Mouse (Mus musculus) heart, embryonic 13.5 days (tissue): ENCODE measurements around the gene Prpf39. TPM values are rescaled to one million over a fixed set of nuclear protein-coding genes. Genes with fewer than 3 reads are reported as not detected.

Experiments
- ATAC-seq: fragments of 200-750 bp; cut with Nextera tagmentation; 2 replicates; pipeline ENCODE4 v1.8.0; 2017; ENCODE audit warnings: moderate TSS enrichment; ENCODE audit not compliant: insufficient number of reproducible peaks, low FRiP score, low TSS enrichment; ENCODE audit errors: extremely low read depth
- H3K27ac ChIP-seq: fragments of 300-500 bp; sonication (generic); replicated peaks from 2 replicates; pipeline ENCODE4 v1.5.1; 2015; ENCODE audit warnings: moderate library complexity, mild to moderate bottlenecking, inconsistent platforms
- H3K27me3 ChIP-seq: fragments of 300-500 bp; sonication (generic); replicated peaks from 2 replicates; pipeline ENCODE4 v1.6.1; 2015; ENCODE audit warnings: mild to moderate bottlenecking, inconsistent platforms
- H3K36me3 ChIP-seq: fragments of 300-500 bp; sonication (generic); 2 replicates; pipeline ENCODE4 v1.6.1; 2015; ENCODE audit warnings: mild to moderate bottlenecking, inconsistent platforms
- H3K4me1 ChIP-seq: fragments of 300-500 bp; sonication (generic); 2 replicates; pipeline ENCODE4 v1.6.1; 2015; ENCODE audit warnings: inconsistent platforms
- H3K4me2 ChIP-seq: fragments of 300-500 bp; sonication (generic); 2 replicates; pipeline ENCODE4 v1.6.1; 2015; ENCODE audit warnings: inconsistent platforms, mild to moderate bottlenecking, moderate library complexity
- H3K4me3 ChIP-seq: fragments of 300-500 bp; sonication (generic); 2 replicates; pipeline ENCODE4 v1.5.1; 2015; ENCODE audit warnings: moderate library complexity, mild to moderate bottlenecking, inconsistent platforms
- H3K9ac ChIP-seq: fragments of 300-500 bp; sonication (generic); 2 replicates; pipeline ENCODE4 v1.6.1; 2015; ENCODE audit warnings: inconsistent platforms, mild to moderate bottlenecking, moderate library complexity
- H3K9me3 ChIP-seq: fragments of 300-500 bp; sonication (generic); 2 replicates; pipeline ENCODE4 v1.6.1; 2016; ENCODE audit warnings: inconsistent platforms
- WGBS: fragments of 180-500 bp; shearing (Covaris S2); methylation state at CpG from one replicate; pipeline ENCODE4 v1.1.7; 2015; ENCODE audit warnings: mixed read lengths; 5-methylcytosine and 5-hydroxymethylcytosine counted together
- polyA plus RNA-seq: library from polyadenylated mRNA; unstranded; fragments of >200 nt; fragmentation: Nextera tagmentation; extraction: Ambion mirVana; gene quantifications from 2 replicates; pipeline ENCODE4 v1.2.1, GENCODE M21; 2015

Gene Prpf39
- polyA plus RNA-seq = 28.1 and 31.8 TPM in 2 replicates

GRCm38 (mm10) chr12:65036190-65036870 is at the start of gene Prpf39:
TSS of gene Prpf39 (plus strand) at chr12:65036333.
- Histone ChIP-seq H3K9ac (peak within 1 kb of the TSS; percentile 96), H3K36me3 (peaks cover 2% of the 10 kb centered on the region; the same call in 1 of the 2 replicates), H3K4me3 (peak within 1 kb of the TSS; percentile 88), H3K4me2 (peak within 1 kb of the TSS; percentile 78), H3K27me3 (no peaks in the 10 kb centered on the region), H3K9me3 (no peaks in the 10 kb centered on the region), H3K4me1 (peaks cover 28% of the 10 kb centered on the region), H3K27ac (peak within 1 kb of the TSS; percentile 86)
- WGBS = under 1% methylated on average over 65 of the region's 65 CpGs
- peak; percentile 90 for ATAC-seq

GRCm38 (mm10) chr12:65007725-65008124 is 28.4 kb upstream of the Prpf39 start:
- Histone ChIP-seq H3K9me3 (no peaks in the 10 kb centered on the region), H3K9ac (no peak overlapping the region), H3K4me1 (no peaks in the 10 kb centered on the region), H3K27ac (no peak overlapping the region), H3K27me3 (no peaks in the 10 kb centered on the region), H3K36me3 (peaks cover 83% of the 10 kb centered on the region), H3K4me3 (no peak overlapping the region), H3K4me2 (no peak overlapping the region)
- 90% methylated on average over 3 of the region's 3 CpGs for WGBS
- ATAC-seq = no peak

GRCm38 (mm10) chr12:65022842-65023241 is 13.3 kb upstream of the Prpf39 start:
- ATAC-seq = no peak
- H3K9ac ChIP-seq = no peak overlapping the region
- 96% methylated on average over 6 of the region's 6 CpGs for whole genome bisulfite sequencing

GRCm38 (mm10) chr12:65035839-65036189 is 319 bp upstream of the Prpf39 start:
- H3K9ac ChIP-seq = peak overlapping the region; percentile 96
- no peaks in the 10 kb centered on the region for H3K9me3 ChIP-seq
- no peak for ATAC-seq
- peaks cover 28% of the 10 kb centered on the region for H3K4me1 ChIP-seq
- peak overlapping the region; percentile 78 for H3K4me2 ChIP-seq
- no peaks in the 10 kb centered on the region for H3K27me3 ChIP-seq
- WGBS = 49% methylated on average over 8 of the region's 8 CpGs
- peaks cover 2% of the 10 kb centered on the region; the same call in 1 of the 2 replicates for H3K36me3 ChIP-seq
- peak overlapping the region; percentile 88 for H3K4me3 ChIP-seq
- peak overlapping the region; percentile 86; the same call in 1 of the 2 replicates for H3K27ac ChIP-seq

More at GRCm38 (mm10) chr12:65022842-65023241, 13.3 kb upstream of the Prpf39 start:
- Histone ChIP-seq H3K4me2 (no peak overlapping the region), H3K9me3 (no peaks in the 10 kb centered on the region), H3K27me3 (no peaks in the 10 kb centered on the region), H3K4me3 (no peak overlapping the region), H3K27ac (no peak overlapping the region), H3K4me1 (no peaks in the 10 kb centered on the region), H3K36me3 (peaks cover 35% of the 10 kb centered on the region)

- H3K4me1 ChIP-seq = peaks cover 28% of the 10 kb centered on the region
- peak overlapping the region; percentile 78 for H3K4me2 ChIP-seq
- no peaks in the 10 kb centered on the region for H3K27me3 ChIP-seq
- no peaks in the 10 kb centered on the region for H3K9me3 ChIP-seq
- no peak for ATAC-seq
- peak overlapping the region; percentile 88 for H3K4me3 ChIP-seq
- peak overlapping the region; percentile 96 for H3K9ac ChIP-seq
- 12% methylated on average over 18 of the region's 18 CpGs for WGBS
- H3K36me3 ChIP-seq = peaks cover 5% of the 10 kb centered on the region
- H3K27ac ChIP-seq = peak overlapping the region; percentile 86; the same call in 1 of the 2 replicates
Measured at GRCm38 (mm10) chr12:65036892-65037545, 886 bp downstream of the Prpf39 start.

- 21% methylated on average over 4 of the region's 4 CpGs for WGBS
- Histone ChIP-seq H3K4me3 (peak overlapping the region; percentile 88), H3K36me3 (peaks cover 11% of the 10 kb centered on the region), H3K4me2 (peak overlapping the region; percentile 78), H3K27ac (no peak overlapping the region), H3K9me3 (no peaks in the 10 kb centered on the region), H3K9ac (peak overlapping the region; percentile 96), H3K4me1 (peaks cover 28% of the 10 kb centered on the region), H3K27me3 (no peaks in the 10 kb centered on the region)
- no peak for ATAC-seq
Measured at GRCm38 (mm10) chr12:65037546-65037937, 1.4 kb downstream of the Prpf39 start.

GRCm38 (mm10) chr12:65048799-65049198 is 12.7 kb downstream of the Prpf39 start:
- Histone ChIP-seq H3K4me1 (no peaks in the 10 kb centered on the region), H3K4me3 (no peak overlapping the region), H3K9me3 (no peaks in the 10 kb centered on the region), H3K4me2 (no peak overlapping the region), H3K9ac (no peak overlapping the region), H3K27me3 (no peaks in the 10 kb centered on the region), H3K36me3 (peaks cover 61% of the 10 kb centered on the region), H3K27ac (no peak overlapping the region)
- no peak for ATAC-seq

- H3K27me3 ChIP-seq = no peaks in the 10 kb centered on the region
- peaks cover 74% of the 10 kb centered on the region for H3K36me3 ChIP-seq
- ATAC-seq = no peak
- H3K9ac ChIP-seq = no peak overlapping the region
- H3K4me3 ChIP-seq = no peak overlapping the region
- H3K27ac ChIP-seq = no peak overlapping the region
- no peak overlapping the region for H3K4me2 ChIP-seq
- WGBS = 76% methylated on average over 2 of the region's 2 CpGs
- no peaks in the 10 kb centered on the region for H3K9me3 ChIP-seq
- no peaks in the 10 kb centered on the region for H3K4me1 ChIP-seq
Measured at GRCm38 (mm10) chr12:65058203-65058602, 22.1 kb downstream of the Prpf39 start.

- Histone ChIP-seq H3K9me3 (no peaks in the 10 kb centered on the region), H3K4me1 (no peaks in the 10 kb centered on the region), H3K27ac (no peak overlapping the region), H3K36me3 (peaks cover 76% of the 10 kb centered on the region), H3K4me2 (no peak overlapping the region), H3K4me3 (no peak overlapping the region), H3K9ac (no peak overlapping the region), H3K27me3 (no peaks in the 10 kb centered on the region)
- no peak for ATAC-seq
Measured at GRCm38 (mm10) chr12:65061082-65061481, 24.9 kb downstream of the Prpf39 start.

- Histone ChIP-seq H3K4me1 (peaks cover 14% of the 10 kb centered on the region), H3K27me3 (no peaks in the 10 kb centered on the region), H3K9me3 (no peaks in the 10 kb centered on the region), H3K4me2 (no peak overlapping the region), H3K27ac (no peak overlapping the region), H3K4me3 (no peak overlapping the region), H3K9ac (no peak overlapping the region), H3K36me3 (peaks cover 78% of the 10 kb centered on the region)
- WGBS = 70% methylated on average over 2 of the region's 2 CpGs
- no peak for ATAC-seq
Measured at GRCm38 (mm10) chr12:65065241-65065640, 29.1 kb downstream of the Prpf39 start.

- Histone ChIP-seq H3K9ac (no peak overlapping the region), H3K4me2 (no peak overlapping the region), H3K4me3 (no peak overlapping the region), H3K36me3 (peaks cover 71% of the 10 kb centered on the region), H3K27me3 (no peaks in the 10 kb centered on the region), H3K27ac (no peak overlapping the region), H3K4me1 (peaks cover 17% of the 10 kb centered on the region), H3K9me3 (no peaks in the 10 kb centered on the region)
- WGBS = 71% methylated on average over 3 of the region's 3 CpGs
- ATAC-seq = no peak
Measured at GRCm38 (mm10) chr12:65066234-65066633, 30.1 kb downstream of the Prpf39 start.
